Mouse (Mus musculus) layer of hippocampus, adult 9-11 months (tissue): ENCODE results near the gene Hc.

Experiments
- DNase-seq: peaks from one replicate; pipeline ENCODE4 v3.0.0; 2022

The Hc gene

DNA sequence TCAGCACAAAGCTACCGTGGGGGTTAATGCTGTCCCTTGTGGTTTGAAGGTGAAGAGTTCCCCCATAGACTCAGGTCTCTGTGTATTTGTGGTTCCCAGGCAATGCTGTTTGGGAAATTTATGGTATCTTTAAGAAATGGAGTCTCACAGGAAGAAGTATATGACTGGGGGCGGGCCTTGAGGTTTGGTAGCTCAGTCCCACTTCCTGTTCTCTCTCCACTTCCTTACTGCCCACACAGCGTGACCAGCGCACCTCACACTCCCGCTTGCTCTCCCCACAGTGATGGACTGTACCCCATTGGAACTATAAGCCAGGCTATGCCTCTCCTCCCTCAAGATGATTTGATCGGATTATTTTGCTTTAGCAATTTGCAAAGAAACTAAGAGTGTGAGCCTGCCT lies 84.8 kb downstream of the Hc start:
- DNase-seq = no peak

DNA sequence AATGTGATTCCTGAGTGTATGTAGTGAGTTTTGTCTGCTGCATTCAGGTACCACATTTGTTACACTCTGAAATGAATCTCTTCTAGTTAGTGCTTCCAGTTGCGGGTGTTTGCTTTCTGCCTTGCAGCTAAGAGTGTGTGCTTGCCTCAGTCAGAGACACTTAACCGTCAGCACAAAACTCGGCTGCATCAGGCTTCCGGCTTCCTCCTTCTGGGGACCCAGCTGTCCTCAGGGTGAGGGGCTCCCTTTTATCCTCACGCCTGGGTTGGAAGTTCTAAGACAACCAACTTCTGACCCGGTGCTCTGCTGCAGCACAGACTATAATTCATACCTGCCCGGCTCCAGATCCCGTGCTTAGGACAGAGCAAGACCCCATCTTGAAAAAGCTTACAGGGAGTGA lies 88.2 kb downstream of the Hc start:
- no peak for DNase-seq

DNA sequence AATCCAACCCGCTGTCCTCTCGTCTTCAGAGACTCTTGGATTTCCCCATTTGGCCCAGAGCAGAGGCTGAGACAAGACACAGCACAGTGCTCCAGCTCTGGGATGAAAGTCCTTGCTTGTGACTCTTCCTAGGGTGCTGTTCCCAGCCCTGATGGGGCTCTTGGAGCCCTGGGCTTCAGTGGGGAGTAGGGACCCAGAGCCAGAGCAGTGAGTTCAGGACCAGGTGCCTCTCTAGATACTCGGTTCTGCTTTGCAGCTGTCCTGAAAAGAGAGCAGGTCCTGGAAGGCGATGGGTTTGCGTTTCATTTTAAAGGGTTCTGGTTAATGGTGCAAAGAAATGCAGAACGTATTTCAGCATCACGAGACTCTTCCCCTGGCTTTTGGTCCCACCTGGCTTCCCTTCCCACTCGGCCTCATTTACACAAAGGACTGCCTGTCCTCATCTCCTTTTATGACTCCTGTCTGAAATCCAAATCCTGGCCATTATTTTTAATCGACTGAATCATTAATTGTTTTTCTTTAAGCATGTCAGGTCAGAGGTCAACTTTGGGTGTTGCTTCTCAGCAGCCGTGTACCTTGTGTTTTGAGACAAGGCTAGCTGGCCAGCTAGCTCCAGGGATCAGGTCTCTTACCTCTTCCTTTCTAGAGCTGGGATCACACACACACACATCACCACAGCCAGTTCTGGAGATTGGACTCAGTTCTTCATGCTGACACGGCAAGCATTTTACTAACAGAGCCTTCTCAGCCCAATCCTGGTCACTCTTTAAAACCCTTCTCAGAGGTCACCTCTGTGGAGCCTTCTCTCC lies 90.0 kb downstream of the Hc start:
- no peak for DNase-seq

DNA sequence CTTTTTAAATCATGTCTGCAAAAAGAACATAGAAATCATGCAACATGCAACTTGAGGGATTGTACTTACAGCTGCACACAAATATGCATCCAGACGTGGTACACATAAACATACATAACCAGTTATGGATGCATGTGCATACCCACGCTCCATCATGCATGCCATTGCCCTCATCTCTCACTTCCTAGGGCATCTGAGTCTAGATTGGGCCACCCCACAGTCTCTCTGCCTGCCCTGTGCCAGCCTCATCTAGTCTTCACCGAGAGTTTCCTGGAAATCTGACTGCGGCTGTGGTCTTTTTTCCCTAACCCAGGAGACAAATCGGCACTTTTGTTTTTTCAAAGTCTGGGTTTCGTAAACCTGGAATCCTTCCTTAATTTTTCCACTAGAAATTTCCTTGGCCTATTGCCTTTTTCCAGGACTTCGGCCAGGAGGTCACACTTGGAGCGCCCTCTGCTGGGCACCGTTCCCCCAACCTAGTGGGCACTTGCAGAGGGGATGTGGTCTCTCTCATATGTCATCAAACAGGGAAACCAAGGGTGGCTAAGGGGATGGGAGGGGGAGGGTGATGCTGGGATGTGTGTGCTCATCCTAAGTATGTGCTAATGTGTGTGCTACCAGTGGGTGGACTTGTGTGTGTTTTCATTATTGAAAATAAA lies 91.0 kb downstream of the Hc start:
- DNase-seq = no peak

DNA sequence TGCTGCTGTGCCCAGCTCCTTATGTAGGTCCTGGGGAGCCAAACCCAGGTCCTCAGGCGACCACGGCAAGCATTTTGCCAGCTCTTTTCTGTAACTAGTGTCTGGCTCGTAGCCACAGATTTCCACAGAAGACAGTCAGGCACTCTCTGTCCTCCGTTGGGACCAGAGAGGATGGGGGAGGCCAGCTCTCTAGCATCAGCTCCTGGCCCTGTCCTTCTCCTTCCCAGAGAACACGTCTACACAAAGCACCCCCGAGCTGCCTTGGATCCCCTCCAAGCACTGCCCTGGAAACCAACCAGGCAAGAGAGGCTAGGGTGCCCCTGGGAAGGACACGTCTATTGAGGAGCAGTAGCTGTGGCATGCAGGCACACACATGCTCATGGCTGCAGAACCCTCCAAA lies 92.1 kb downstream of the Hc start:
- no peak for DNase-seq

DNA sequence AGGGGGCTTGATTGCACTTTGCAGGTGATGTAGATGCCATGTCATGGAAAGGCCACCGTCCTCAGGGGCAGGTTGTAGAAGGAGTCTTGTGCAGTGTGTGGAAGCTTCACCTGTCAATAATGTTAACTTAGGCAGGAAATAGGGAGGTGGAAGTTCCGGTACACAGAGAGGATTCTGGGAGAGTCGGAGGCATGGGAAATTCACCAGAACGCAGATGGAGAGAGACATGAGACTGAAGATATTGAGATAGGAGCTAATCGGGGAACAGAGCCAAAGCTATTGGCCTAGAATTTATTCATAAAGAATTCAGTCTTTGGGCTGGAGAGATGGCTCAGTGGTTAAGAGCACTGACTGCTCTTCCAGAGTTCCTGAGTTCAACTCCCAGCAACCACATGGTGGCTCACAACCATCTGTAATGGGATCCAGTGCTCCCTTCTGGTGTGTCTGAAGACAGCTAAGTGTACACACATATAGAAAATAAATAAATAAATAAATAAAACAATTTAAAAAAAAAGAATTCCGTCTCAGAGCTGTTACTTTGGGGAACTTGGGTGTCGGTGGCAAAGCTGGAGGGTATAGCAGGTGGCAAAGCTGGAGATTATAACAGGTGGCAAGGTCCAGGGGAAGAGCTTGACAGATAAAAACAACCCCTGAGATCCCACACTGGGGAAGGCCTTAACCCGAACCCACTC lies 94.8 kb downstream of the Hc start:
- no peak for DNase-seq

DNA sequence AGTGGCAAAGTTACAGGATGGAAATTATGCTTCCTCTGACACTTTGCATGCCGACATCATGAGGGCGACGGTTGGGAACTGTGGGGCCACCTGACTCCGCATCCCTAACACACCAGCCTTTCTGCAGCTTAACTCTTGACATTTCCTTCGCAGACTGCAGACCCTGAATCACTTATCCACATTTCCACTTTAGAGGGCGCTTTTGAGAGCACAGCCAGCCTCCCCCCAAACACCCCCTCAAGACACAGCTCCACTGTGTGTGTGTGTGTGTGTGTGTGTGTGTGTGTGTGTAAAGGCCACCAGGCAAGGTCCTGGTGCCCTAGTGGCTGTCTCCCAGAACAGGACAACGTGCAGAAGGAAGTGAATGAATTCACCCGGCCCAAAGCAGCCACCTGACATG lies 95.4 kb downstream of the Hc start:
- no peak for DNase-seq

DNA sequence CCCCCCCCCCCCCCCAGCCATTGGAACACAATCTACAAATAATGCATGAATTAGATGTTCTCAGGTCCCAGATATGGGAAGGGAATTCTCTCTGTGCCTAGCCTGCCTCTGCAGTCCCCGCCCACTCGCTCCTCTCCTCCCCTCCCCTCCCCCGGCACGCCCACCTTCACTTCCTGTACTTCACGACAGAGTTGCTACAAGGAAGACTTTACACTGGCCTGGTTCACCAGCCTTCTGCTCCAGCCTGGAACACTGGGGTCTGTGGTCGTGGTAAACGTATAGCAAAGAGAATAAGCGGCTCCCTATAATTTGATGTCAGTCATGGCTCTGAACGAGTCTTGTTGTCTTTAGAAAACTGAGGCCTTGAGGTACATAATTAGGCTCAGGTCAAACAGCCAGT lies 95.9 kb downstream of the Hc start:
- no peak for DNase-seq

DNA sequence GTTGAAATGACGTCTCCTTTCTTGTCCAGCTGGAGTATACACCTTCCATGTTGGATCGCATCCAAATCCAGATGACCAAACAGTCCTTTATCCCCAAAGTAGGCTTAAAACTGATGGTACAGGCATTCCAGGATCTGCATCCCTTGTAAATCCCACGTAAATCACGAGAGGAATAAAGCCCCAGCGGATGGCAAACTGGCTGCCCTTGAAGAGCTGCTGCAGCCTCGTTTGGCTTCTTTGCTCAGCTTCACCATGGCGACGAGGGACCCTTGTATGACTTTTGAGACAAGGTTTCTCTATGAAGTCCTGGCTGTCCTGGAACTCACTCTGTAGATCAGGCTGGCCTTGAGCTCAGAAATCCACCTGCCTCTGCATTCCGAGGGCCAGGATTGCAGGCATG lies 96.6 kb downstream of the Hc start:
- no peak for DNase-seq

DNA sequence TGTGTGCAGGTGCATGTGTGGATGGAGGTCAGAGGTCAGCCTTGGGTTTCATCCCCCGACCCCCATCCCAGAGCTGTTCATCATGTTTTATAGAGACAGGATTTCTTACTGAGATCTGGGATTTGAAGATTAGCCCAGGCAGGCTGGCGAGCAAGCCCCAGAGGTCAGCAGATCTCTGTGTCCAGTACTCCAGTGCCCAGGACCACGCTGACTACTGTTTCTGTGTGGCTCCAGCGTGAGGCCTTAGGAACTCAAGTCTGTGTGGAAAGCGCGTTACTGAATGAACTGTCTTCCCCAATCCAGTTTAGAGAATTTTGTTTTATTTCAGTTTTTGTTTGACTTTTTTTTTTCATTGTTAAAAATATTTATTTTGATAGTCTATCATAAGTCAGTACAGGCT lies 97.0 kb downstream of the Hc start:
- no peak for DNase-seq

DNA sequence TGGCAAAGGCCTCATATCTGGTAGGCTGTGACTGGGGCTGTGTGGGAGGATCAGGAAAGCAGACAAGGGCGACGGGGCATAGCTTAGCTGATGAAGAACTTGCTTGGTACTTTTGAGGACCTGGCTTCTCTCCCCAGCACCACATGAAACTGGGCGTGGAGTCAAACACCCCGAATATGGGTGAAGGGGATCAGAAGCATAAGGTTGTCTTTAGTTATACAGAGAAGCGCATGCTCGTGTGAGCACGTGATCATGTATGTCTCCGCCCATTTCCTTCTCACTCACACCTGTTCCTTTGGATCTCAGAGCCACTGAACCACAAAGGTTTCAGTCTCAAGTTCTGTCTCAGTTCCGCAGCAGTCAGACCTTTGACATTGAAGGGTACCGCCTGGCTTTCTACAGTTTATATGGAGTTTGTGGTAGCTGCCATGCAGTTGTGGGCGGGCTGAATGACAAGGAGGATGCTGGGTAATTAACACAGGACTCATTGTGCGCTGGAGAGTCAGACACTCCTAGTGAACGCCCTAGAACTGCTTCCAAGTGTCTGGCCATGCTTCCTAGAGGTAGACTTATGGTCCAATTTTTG lies 97.8 kb downstream of the Hc start:
- no peak for DNase-seq

DNA sequence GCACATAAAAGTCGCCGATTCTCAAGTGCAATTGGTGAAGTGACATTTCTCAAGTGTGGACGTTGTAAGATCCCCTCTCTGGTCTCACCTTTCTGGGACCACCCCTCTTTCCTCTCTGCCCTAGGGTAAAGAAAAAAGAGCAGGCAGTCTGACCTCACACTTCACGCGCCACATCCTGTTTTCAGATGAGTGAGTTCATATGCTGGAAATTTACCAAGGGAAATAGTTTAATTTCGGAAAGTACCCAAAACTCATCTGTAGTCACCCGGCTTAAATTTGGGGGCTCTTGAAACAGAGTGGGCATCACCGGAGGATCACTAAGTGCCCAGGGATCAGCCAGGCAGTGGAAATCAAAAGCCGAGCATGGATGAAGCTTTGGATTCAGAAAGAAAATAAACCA lies 98.3 kb downstream of the Hc start:
- DNase-seq = no peak

DNA sequence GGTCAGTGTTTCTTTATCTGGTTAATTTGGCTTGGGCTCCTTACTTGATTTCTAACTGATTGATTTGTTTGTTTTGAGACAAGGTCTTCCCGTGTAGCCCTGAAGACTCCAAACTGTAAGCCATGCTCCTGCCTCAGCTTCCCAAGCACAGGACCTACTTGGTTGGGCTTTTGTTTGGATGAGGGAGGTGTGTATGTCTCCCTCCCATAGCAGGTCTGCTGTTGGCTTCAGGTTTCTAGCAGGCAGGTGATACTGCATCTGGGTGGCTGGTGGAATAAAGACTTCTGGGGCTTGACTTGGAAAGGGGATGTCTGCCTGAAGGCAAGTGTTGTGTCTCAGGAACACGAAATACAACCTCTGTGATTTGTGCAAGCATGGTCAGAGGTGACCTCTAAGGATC lies 99.0 kb downstream of the Hc start:
- DNase-seq = no peak

DNA sequence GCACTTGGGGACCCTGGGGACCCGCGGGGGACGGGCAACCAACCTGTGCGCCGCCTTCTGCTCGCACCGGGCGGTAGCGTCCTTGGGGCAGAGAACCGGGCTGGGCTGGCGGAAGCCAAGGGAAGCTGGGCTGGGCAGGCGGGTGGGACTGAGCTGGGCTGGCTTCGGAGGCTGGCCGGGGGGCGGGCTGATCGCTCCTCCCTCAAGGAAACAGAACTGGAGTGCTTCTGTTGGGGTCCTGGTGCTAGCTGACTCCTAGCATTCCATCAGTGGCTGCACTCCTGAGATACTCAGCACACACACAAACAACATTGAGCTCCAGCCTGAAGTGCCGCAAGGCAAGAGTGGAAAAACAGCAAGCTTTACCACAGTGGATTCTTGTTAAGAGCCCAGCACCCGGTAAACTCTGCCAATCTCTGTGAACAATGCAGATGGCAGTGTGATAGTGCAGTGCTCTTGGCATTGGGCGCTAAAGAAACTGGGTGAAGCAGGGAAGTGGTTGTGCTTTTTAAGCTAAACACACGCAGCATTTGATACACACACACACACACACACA lies 99.7 kb downstream of the Hc start, which contains the start of gene Traf1:
Traf1 (minus strand) TSS at position 292 of the 556 bp plus-strand sequence.
- DNase-seq = no peak

DNA sequence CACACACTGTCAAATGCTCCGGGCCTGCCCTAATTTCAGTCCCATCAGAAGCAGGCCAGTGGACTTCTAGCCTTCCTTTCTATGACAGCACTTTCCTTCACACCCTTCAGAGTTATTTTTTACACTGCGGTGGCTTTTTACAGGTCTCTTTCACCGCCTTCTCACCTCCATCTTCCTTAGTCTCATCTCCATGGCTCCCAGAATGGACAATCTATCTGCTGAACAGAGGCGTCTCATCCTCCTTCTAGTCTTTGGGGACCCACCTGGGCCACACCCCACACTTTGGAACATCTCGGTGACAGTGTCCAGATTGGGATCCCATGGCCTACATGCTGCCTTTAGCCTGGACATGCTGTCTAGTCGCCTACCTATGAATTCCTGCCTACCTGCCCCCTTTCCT lies 100.3 kb downstream of the Hc start:
- no peak for DNase-seq

DNA sequence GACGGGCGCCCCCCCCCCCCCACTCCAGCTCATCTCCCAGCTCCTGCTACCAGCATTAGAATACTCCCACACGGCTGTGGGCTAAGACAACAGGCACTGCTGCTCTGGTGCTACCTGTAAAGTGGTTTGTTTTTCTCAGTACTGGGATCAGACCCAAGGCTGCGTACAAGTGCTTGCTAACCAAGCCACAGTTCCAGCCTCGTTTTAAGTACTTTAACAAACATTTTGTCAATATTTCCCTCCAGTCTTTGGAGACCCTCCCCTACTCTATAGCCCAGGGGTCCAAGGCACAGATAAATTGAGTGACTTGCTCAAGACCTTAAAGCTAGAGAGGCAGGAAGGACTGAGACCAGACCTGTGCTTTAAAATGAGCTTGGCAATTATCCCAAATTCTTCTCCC lies 100.8 kb downstream of the Hc start:
- peak; percentile 57 for DNase-seq

DNA sequence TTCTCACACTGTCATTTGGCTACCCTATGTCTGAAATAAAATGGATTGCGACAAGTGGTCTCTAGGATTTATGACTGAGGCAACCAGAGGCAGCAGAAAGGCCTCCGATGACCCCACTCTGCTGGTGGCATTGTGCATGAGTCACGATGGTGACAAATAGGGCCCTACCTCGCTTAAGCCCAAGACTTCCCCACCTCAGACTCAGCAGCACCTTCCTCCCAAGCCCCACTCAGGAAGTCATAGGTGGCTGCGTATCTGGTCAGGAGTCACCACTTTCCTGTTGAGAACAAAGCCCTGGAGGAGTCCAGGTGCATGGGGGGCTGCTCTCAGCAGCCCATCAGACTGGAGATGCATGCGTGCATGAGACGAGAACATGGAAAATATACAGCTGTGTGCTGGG lies 102.7 kb downstream of the Hc start:
- no peak for DNase-seq

DNA sequence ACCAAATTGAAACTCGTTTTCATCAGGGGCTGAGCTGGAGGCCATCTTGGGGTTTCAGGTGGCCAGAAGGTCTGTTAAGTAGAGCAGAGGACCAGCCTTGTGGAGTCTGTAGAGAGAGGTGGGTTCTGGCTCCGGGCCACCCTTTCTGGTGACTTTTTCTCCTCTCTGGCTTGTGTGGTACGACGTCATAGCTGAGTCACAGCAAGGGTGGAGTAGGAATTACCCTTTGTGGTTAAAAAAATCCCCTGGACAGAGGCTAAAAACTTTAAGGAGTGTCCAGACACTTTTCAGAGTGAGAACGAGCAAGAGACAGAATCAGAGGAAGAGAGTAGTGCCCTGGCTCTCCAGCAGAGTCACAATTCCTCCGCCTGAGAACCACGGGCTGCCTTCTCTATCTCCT lies 103.2 kb downstream of the Hc start:
- DNase-seq = no peak

DNA sequence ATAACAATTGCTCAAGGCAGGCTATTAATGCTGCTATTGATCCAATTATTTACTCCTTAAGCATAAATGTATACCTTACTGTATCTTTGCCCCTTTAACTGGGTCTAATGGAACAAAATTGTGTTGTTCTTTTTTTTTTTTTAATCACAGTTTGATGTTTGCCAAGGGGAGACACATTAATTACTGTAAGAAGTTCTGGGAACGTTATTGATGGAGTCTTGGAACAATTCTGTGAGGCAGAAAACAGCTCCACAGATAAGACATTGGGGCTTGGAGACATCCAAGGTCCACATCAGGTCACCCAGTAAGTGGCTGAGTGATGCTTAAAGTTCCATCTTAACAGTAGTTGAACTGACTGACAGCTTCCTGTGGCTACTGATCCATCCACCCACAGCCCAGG lies 103.8 kb downstream of the Hc start:
- no peak for DNase-seq

DNA sequence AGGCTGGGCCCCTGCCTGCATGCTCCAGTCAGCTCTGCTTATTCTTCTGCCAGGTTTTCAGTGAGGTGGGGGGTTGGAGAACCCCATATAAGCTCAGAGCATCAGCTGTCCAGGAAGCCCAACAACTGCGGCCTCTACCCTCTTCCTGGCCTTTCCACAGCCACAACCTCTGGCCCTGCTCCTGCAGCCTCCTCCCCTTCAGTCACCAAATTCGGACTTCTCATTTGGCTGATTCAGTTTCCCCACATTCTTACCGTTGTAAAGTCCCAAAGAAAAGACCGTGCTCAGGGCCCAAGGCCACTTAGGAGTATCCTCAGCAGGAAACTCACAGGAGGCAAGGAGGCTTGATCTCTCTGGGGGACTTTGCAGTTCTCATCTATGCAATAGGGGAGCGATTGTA lies 104.3 kb downstream of the Hc start:
- no peak for DNase-seq

DNA sequence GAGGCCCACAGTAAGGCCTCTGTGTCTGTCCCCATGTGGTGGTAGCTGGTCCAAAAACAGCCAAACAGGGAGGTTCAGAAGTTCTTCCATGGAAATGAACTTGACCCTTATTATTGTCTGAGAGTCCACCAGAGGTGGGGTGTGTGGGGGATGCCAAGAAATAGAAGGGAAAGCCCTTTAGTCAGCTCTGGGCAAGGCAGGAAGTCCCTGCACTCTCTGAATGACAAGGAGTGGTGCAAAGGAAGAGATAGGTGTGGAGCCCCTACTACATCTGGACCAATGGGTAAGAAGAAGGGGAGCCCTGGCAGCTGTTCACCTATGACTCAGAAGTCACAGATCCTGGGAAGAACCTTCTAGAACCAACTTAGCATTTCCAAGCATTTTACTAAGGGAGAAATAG lies 106.9 kb downstream of the Hc start:
- DNase-seq = no peak

DNA sequence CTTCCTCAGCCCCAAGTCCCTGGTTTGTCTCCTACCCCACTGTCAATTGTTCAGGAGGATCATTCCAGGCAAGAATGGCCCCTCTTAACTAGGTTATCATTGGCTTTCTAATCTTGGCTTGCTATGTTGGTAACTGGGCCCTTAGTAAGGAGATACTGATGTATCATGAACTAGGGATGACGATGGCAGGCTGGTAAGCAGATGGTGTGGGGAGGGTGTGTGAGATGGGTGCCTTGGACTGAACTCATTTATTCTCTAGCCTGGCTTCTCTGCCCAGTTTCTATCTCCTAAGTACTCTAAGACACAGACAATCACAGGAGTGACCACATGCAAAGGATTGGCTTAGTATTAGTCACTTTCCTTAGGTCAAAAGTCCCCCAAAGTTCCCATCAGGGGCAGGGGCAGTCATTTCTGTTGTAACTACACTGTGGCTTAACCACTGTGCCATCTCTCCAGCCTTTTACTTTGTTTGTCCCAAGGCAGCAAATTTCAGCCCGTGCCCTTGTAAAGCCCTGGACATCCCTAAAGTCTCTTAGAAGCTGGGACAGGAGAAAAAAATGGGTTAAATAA lies 107.6 kb downstream of the Hc start:
- DNase-seq = peak; percentile 39

DNA sequence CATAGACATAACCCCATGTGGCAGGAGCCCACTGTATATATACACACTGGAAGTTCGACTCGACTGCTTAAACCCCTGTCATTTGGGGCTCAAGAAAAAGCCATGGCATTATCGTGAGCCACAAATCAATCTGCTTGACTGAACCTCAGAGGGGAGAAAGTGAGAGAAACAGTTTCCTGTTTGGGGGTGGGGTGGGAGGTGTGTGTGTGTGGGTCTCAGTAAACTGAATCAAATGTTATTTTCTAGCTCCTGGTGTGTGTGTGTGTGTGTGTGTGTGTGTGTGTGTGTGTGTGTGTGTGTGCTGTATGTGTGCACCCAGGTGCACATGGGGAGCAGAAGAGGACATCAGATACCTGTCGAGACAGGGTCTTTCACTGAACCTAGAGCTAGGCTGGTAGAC lies 108.2 kb downstream of the Hc start:
- DNase-seq = no peak
